Mouse (Mus musculus): Measurements from ENCODE around the gene Pygl. TPM values are rescaled to one million over a fixed set of nuclear protein-coding genes. Genes with fewer than 3 reads are reported as not detected.

Pygl gene
- total and polyA plus RNA-seq, 3 experiments = 13.9 to 26.9 TPM; not detected in 1

- Histone ChIP-seq H3K9ac (ENCODE audit: control insufficient read depth, low read depth, low read length, poor library complexity, severe bottlenecking) (no peak overlapping the region), H3K4me3 (ENCODE audit: control insufficient read depth in 1 of 2, insufficient read depth in 1 of 2, low read depth in 2 of 2, low read length in 2 of 2) (no peak overlapping the region), H3K9me3 (replicated peaks; ENCODE audit: insufficient read depth, low read length) (no peaks in the 10 kb centered on the region), H3K36me3 (ENCODE audit: control insufficient read depth in 1 of 2, insufficient read depth in 2 of 2, low read length in 2 of 2) (no peaks in the 10 kb centered on the region), H3K27ac (ENCODE audit: control insufficient read depth, low read depth, low read length) (no peak overlapping the region), H3K27me3 (ENCODE audit: control insufficient read depth in 1 of 2, insufficient read depth in 2 of 2, low read length in 2 of 2) (peaks cover 5 to 14% of the 10 kb centered on the region in 2 experiments), H3K4me1 (ENCODE audit: control insufficient read depth in 1 of 2, insufficient read depth in 2 of 2, low read length in 2 of 2) (no peaks in the 10 kb centered on the region), H3K79me2 (ENCODE audit: control insufficient read depth, insufficient read depth, low read length, poor library complexity) (no peaks in the 10 kb centered on the region)
- DNase-seq (ENCODE audit: low read depth, low spot score) = no peak
- TF ChIP-seq KAT2A (conservative IDR thresholded peaks at IDR 0.05; ENCODE audit: low read depth, low read length) (no peak), NELFE (IDR thresholded peaks at IDR 0.05; ENCODE audit: low read depth, low read length) (no peak), CTCF (IDR thresholded peaks at IDR 0.05 in 2 of 3, conservative IDR thresholded peaks at IDR 0.05 in 1 of 3; ENCODE audit: control insufficient read depth in 1 of 3, insufficient read depth in 1 of 3, low read depth in 2 of 3, low read length in 3 of 3, poor library complexity in 1 of 3, severe bottlenecking in 1 of 3) (no peak)
Measured at GRCm38 (mm10) chr12:70249616-70250157, 18.4 kb upstream of the Pygl start.

- DNase-seq (ENCODE audit: low read depth, low spot score) = no peak
- no peak overlapping the region for H3K9ac ChIP-seq (ENCODE audit: control insufficient read depth, low read depth, low read length, poor library complexity, severe bottlenecking)
- H3K79me2 ChIP-seq (ENCODE audit: control insufficient read depth, insufficient read depth, low read length, poor library complexity) = no peaks in the 10 kb centered on the region
- peaks cover 4 to 12% of the 10 kb centered on the region in 2 experiments for H3K27me3 ChIP-seq (ENCODE audit: control insufficient read depth in 1 of 2, insufficient read depth in 2 of 2, low read length in 2 of 2)
- H3K9me3 ChIP-seq (replicated peaks; ENCODE audit: insufficient read depth, low read length) = no peaks in the 10 kb centered on the region
- no peak for TF ChIP-seq TBP (IDR thresholded peaks at IDR 0.05; ENCODE audit: low read depth, low read length)
- TF ChIP-seq GABPA (IDR thresholded peaks at IDR 0.05; ENCODE audit: low read depth, low read length) = no peak
- TF ChIP-seq ELF1 (IDR thresholded peaks at IDR 0.05; ENCODE audit: low read depth, low read length) = no peak
- no peak for TF ChIP-seq TAL1 (IDR thresholded peaks at IDR 0.05; ENCODE audit: low read length)
- no peak for TF ChIP-seq UBTF (IDR thresholded peaks at IDR 0.05; ENCODE audit: borderline replicate concordance, insufficient read depth, low read depth, low read length)
- no peak for TF ChIP-seq MEF2A (IDR thresholded peaks at IDR 0.05; ENCODE audit: extremely low read depth, insufficient replicate concordance, low read depth, low read length, poor library complexity, severe bottlenecking)
- TF ChIP-seq ETS1 (IDR thresholded peaks at IDR 0.05; ENCODE audit: low read depth, low read length) = no peak
- TF ChIP-seq CTCF (IDR thresholded peaks at IDR 0.05 in 2 of 3, conservative IDR thresholded peaks at IDR 0.05 in 1 of 3; ENCODE audit: control insufficient read depth in 1 of 3, insufficient read depth in 1 of 3, low read depth in 2 of 3, low read length in 3 of 3, poor library complexity in 1 of 3, severe bottlenecking in 1 of 3) = no peak
- H3K4me1 ChIP-seq (ENCODE audit: control insufficient read depth in 1 of 2, insufficient read depth in 2 of 2, low read length in 2 of 2) = no peaks in the 10 kb centered on the region
- no peak overlapping the region for H3K4me3 ChIP-seq (ENCODE audit: control insufficient read depth in 1 of 2, insufficient read depth in 1 of 2, low read depth in 2 of 2, low read length in 2 of 2)
- no peak overlapping the region for H3K27ac ChIP-seq (ENCODE audit: control insufficient read depth, low read depth, low read length)
- no peaks in the 10 kb centered on the region for H3K36me3 ChIP-seq (ENCODE audit: control insufficient read depth in 1 of 2, insufficient read depth in 2 of 2, low read length in 2 of 2)
Measured at GRCm38 (mm10) chr12:70247683-70248474, 16.6 kb upstream of the Pygl start.

DNA sequence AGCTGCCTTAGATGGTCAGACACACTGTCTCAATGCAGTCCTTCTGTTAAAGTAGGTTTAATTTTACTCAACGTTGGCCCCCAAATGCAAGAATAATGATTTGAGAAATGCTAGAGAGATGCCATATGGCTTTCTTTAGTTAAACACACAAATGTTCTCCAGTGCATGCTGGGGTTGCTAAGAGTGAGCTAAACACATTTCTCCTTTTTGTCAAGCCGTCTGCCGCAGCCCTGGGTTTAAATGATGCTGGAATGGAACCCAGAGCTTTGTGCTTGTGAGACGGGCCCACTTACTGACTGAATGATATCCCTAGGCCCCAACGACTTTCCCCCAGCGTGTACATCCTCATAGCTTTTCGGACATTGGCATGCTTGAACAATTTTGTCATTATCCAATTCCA lies 11.3 kb upstream of the Pygl start:
- Histone ChIP-seq H3K4me3 (ENCODE audit: control insufficient read depth in 1 of 2, insufficient read depth in 1 of 2, low read depth in 2 of 2, low read length in 2 of 2) (no peak overlapping the region), H3K9me3 (replicated peaks; ENCODE audit: insufficient read depth, low read length) (no peaks in the 10 kb centered on the region), H3K79me2 (ENCODE audit: control insufficient read depth, insufficient read depth, low read length, poor library complexity) (no peaks in the 10 kb centered on the region), H3K27me3 (ENCODE audit: control insufficient read depth in 1 of 2, insufficient read depth in 2 of 2, low read length in 2 of 2) (peaks cover 4 to 7% of the 10 kb centered on the region in 2 experiments), H3K27ac (ENCODE audit: control insufficient read depth, low read depth, low read length) (no peak overlapping the region), H3K4me1 (ENCODE audit: control insufficient read depth in 1 of 2, insufficient read depth in 2 of 2, low read length in 2 of 2) (no peaks in the 10 kb centered on the region), H3K9ac (ENCODE audit: control insufficient read depth, low read depth, low read length, poor library complexity, severe bottlenecking) (no peak overlapping the region), H3K36me3 (ENCODE audit: control insufficient read depth in 1 of 2, insufficient read depth in 2 of 2, low read length in 2 of 2) (no peaks in the 10 kb centered on the region)
- no peak for DNase-seq (ENCODE audit: low read depth, low spot score)
- TF ChIP-seq HCFC1 (IDR thresholded peaks at IDR 0.05; ENCODE audit: low read depth, low read length) (no peak), TAL1 (IDR thresholded peaks at IDR 0.05; ENCODE audit: low read length) (no peak), MAFK (IDR thresholded peaks at IDR 0.05; ENCODE audit: borderline replicate concordance, low read depth, low read length) (no peak), CHD1 (IDR thresholded peaks at IDR 0.05; ENCODE audit: low read depth, low read length) (no peak), POLR2AphosphoS2 (IDR thresholded peaks at IDR 0.05; ENCODE audit: low read length) (no peak), SIN3A (IDR thresholded peaks at IDR 0.05; ENCODE audit: low read length) (no peak), NELFE (IDR thresholded peaks at IDR 0.05; ENCODE audit: low read depth, low read length) (no peak), ELF1 (IDR thresholded peaks at IDR 0.05; ENCODE audit: low read depth, low read length) (no peak), ETS1 (IDR thresholded peaks at IDR 0.05; ENCODE audit: low read depth, low read length) (no peak), MYB (IDR thresholded peaks at IDR 0.05; ENCODE audit: low read depth, low read length) (no peak), ZMIZ1 (IDR thresholded peaks at IDR 0.05; ENCODE audit: low read depth, low read length) (no peak), TBP (IDR thresholded peaks at IDR 0.05; ENCODE audit: low read depth, low read length) (no peak), GABPA (IDR thresholded peaks at IDR 0.05; ENCODE audit: low read depth, low read length) (no peak)

Data from MEL (cell line).